Mouse (Mus musculus) lung, adult 18-20 months (tissue): ENCODE measurements around the gene Bpifb5.
"Not testable (repeated sequence)": the region's sequence is repeated elsewhere in the genome, so short reads cannot be mapped to it uniquely, and the experiment has no call there.

Source experiments
- DNase-seq, 2 experiments: peaks; one replicate each; pipeline ENCODE4 v3.0.0; 2022; ENCODE audit warnings: mixed read lengths in 2 of 2

Bpifb5 gene

GRCm38 (mm10) chr2:154223265-154223916, at the start of gene Bpifb5:
Gene Bpifb5, plus strand, starts transcription at chr2:154223742.
- DNase-seq: peak; percentile 60 to 70

- not testable (repeated sequence) for DNase-seq
Observed at GRCm38 (mm10) chr2:154181900-154182299, 41.6 kb upstream of the Bpifb5 start.

- not testable (repeated sequence) for DNase-seq
Observed at GRCm38 (mm10) chr2:154183061-154183460, 40.5 kb upstream of the Bpifb5 start.

- DNase-seq: peak; percentile 65 to 74
Observed at GRCm38 (mm10) chr2:154185319-154185718, 38.2 kb upstream of the Bpifb5 start.

- no peak for DNase-seq
Observed at GRCm38 (mm10) chr2:154185748-154186147, 37.8 kb upstream of the Bpifb5 start.

- no peak for DNase-seq
Observed at GRCm38 (mm10) chr2:154187468-154187867, 36.1 kb upstream of the Bpifb5 start.

GRCm38 (mm10) chr2:154189877-154190434, 33.6 kb upstream of the Bpifb5 start:
- DNase-seq: no peak

- no peak for DNase-seq
Observed at GRCm38 (mm10) chr2:154190546-154191258, 32.8 kb upstream of the Bpifb5 start, which contains the start of gene Bpifb1. Gene Bpifb1, plus strand, starts transcription at chr2:154190818.

GRCm38 (mm10) chr2:154192141-154192540, 31.4 kb upstream of the Bpifb5 start:
- DNase-seq: no peak

- DNase-seq: no peak
Observed at GRCm38 (mm10) chr2:154193071-154193470, 30.5 kb upstream of the Bpifb5 start.

- DNase-seq: peak in 1 of 2 experiments; percentile 30
Observed at GRCm38 (mm10) chr2:154193994-154194504, 29.5 kb upstream of the Bpifb5 start.

- DNase-seq: no peak
Observed at GRCm38 (mm10) chr2:154197036-154197435, 26.5 kb upstream of the Bpifb5 start.

GRCm38 (mm10) chr2:154204630-154205029, 18.9 kb upstream of the Bpifb5 start:
- DNase-seq: no peak

GRCm38 (mm10) chr2:154206908-154207307, 16.6 kb upstream of the Bpifb5 start:
- DNase-seq: peak; percentile 51 to 57

- no peak for DNase-seq
Observed at GRCm38 (mm10) chr2:154209112-154209511, 14.4 kb upstream of the Bpifb5 start.

GRCm38 (mm10) chr2:154211121-154211520, 12.4 kb upstream of the Bpifb5 start:
- no peak for DNase-seq

GRCm38 (mm10) chr2:154211881-154212280, 11.7 kb upstream of the Bpifb5 start:
- no peak for DNase-seq

GRCm38 (mm10) chr2:154215191-154215590, 8.4 kb upstream of the Bpifb5 start:
- peak; percentile 58 to 76 for DNase-seq

- no peak for DNase-seq
Observed at GRCm38 (mm10) chr2:154219950-154220349, 3.6 kb upstream of the Bpifb5 start.

GRCm38 (mm10) chr2:154223917-154224273, 353 bp downstream of the Bpifb5 start:
- no peak for DNase-seq

- no peak for DNase-seq
Observed at GRCm38 (mm10) chr2:154226991-154227390, 3.4 kb downstream of the Bpifb5 start.

GRCm38 (mm10) chr2:154227830-154228229, 4.3 kb downstream of the Bpifb5 start:
- DNase-seq: no peak

GRCm38 (mm10) chr2:154233426-154233825, 9.9 kb downstream of the Bpifb5 start:
- no peak for DNase-seq

GRCm38 (mm10) chr2:154240771-154241170, 17.2 kb downstream of the Bpifb5 start:
- DNase-seq: peak; percentile 48 to 53
